Mouse (Mus musculus): ENCODE data around the gene Il15.

The Il15 gene

DNA sequence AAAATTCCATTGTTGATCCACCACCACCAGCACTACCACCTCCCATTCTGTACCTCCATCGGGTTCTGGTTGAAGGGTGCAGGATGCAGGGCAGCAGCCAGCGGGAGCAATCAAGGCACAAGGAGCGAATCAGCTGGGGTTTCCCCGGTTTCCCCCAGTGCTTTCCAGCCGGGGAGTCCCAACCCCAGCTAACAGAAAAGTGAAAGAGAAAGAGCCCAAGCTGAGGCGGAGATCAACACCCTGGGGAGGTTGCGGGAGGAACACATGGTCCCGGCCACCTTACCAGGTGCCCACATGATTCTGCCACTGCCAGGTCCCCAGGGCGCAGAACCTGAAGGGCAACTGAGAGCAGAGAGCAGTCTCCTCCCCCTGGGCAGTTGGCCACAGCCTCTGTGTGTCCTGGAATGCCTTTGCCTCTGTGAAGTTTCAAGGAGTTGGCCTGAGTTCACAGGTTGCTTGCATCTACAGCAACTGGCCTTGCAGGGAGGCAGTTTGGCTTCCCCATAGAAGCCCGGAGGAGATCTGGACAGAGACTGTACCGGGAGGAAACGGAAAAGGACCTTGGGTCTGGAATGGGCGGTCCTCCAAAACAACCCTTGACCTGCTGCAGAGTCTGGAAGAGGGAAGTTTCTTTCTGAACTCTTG, at the start of gene Il15:
Il15 (minus strand) TSS at position 537 of the 645 bp plus-strand sequence.
- DNase-seq, result peak; percentile 4

DNA sequence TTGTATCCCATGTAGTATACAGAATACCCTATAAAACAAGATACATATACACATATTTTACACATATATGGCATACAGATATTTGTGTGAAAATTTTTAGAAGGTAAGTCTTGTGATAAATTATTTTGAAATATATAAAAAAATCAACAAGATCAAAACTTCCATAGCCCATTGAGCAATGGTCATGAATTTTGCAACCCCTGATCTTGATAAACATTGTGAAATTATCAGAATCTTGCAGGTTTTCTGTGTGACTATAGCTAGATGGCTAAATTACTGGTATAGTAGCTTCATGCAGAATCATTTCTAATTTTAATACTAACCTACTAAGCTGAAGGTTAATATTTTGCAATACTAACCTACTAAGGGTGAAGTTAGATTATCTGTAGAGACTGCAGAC, 41.9 kb upstream of the Il15 start:
- DNase-seq, result no peak

DNA sequence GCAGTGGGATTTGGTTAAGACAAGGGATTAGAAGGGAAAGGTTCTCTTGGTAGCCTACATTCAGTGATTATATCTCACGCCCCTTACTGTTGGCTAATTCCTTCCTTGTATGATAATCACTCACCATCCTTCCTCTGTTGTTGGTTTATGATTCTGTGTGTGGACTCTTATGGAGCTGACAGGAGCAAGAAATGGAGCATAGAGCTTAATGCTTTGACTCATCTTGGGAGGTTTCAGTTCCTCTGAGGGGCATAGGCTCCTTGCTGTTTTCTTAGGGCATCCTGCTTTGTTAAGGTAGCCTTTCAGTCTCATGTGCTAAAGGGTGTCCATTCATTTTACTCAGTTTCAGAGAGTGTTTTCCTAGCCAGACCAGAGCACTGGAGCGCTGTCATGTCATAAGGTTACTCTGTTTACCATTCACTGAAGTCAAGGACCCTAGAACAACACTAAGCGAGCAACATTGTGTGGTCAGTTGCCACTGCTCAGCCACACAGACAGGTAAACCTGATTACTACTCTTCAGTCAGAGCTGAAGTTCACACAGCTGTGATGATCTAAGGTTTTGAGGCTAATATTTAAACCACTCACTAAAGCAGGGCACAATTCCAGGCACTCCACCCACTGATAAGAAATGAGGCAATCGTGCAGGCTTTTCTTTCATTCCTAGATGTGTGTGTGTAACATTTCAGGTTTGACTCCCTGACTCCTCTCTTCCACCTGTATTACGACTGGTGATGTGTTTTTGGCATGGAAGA, 13.7 kb upstream of the Il15 start:
- DNase-seq, result no peak

DNA sequence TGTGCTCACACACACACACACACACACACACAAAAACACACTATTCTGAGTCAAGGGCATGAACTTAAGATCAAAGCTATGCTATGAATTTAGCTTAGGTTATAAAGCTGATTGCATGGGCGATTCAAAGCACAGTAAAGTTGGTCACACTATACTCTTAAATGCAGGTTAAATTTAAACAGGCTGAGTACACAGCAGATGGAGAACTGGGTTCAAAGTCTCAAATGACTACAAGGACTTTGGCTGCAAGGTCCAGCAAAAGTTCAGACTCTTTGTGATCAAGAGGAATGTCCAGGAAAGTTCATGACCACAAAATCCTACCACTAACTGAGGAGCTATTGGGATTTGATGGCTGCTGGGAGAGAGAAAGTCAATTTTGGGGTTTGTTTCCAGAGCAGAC, 12.5 kb upstream of the Il15 start:
- no peak for DNase-seq

DNA sequence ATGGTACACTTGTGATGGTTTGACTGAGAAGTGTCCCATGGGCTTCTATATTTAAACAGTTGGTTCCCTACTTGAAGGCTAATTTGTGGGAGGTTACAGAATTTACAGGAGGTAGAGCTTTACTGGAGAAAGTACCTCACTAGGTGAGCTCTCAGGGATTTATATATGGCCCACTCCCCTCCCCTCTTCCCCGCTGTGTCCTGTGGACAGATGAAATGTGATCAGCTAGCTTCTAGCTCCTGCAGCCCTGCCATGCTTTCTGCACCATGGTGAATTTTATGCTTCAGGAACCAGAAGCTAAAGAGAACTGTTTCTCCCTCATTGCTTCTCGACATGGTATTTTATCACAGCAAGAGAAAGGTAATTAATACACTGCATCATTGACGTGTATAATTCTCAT, 7.1 kb upstream of the Il15 start:
- DNase-seq, result no peak

DNA sequence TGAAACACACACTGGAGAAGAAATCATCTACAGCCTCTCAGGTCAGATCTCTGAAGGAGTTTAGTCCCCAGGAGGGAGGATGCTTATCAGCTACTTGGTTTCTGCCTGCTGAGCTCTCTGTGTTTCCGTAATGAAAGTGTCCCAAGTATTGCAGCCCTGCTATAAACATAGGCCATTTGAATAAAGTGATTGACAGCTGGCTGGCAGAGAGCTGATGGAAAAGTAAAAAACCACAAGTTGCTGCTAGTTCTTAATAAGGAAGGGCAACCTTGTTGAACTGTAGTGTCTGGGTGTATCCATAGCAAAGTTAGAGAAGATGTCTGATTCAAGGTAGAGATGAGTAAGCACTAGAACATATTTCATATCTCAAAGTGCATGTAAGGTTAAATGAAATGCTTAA, 4.0 kb upstream of the Il15 start:
- DNase-seq, result no peak

DNA sequence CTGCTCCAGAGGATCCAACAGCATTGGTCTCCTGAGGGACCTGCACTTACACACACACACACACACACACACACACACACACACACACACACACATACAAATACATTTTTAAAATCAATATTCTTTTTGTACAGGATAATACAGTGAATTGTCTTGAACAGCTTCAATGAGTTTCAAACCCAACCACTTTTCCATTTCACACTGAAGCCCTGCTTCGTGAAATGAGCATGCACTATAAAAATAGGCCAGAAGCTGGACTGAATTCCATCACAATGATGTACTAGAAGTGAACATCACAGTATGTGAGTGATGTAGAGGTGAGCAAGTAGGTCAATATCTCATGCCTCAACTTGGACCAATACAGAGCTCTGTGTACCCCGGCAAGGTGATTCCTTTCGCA, 1.0 kb upstream of the Il15 start:
- no peak for DNase-seq

DNA sequence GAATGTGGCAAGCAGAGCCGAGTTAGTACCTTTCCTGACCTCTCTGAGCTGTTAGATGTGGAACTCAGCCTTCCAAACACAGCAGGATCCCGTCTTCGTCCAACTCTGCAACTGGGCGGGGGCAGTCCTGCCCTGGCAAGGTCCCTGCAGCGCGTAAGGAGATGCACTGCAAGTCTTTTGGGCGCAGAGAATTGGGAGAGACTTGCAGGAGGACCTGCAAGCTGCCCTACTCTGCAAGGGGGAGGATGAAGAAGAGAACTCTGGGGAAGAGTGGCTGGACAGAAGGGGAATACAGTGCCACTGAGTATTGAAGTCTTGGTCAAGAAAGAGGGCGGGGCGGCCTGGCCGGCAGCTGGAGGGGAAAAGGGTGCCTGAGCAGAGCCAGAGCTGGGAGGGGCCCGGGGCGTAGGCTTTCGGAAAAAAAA, 749 bp downstream of the Il15 start:
- DNase-seq, result peak; percentile 2 to 10

DNA sequence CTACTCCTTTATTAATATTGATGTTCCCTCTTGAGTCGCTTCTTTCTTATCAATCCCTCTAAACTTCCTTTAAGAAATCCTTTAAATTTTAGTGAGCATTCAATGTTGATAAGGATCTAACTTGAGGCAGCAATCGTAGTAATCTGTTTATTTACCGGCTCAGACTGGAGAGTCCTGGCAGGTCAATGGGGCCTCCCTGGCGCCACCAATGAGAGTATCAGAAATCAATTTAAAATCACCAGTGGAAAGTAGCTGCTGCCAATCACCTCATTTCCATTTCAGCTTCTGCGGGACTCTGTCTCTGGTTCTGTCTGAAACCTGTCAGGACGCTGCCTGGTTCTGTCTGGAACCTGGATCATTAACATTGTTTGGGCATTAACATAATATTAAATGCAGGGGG, 1.5 kb downstream of the Il15 start:
- DNase-seq, result no peak

DNA sequence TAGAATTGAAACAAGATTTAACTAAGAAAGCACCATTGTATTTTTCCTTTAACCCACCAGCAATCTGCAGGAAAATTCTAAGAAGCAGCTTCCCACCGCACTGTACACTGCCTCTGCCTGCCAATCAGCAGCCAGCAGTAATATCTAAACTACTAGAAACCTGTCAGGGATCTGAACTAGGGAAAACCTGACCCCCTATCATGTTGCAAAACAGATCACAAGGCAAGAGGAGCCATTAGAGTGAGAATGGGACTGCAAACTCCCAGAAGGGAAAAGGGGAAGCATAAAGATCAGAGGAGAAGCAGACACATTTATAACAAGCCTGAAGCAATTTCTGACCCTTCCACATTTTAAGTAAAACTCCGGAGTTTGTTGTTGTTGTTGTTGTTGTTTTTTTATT, 2.0 kb downstream of the Il15 start:
- no peak for DNase-seq

DNA sequence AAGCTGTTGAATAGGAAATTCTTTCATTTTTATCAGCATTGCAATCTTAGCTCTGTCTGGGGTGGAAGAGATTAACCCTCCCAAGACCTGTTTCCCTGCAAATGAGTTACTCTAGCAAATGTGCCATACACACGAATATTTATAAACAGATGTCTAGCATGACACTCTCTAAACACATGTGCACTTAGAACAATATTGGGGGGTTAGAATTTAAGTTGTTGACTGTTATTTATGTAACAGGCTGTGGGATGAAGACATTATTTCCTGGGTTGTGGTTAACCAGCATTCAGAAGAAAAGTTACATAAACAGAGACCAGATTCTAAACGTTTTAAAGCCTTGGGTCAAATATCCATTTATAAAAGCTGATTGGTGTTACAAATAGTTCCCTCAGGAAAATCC, 2.6 kb downstream of the Il15 start:
- DNase-seq, result no peak

DNA sequence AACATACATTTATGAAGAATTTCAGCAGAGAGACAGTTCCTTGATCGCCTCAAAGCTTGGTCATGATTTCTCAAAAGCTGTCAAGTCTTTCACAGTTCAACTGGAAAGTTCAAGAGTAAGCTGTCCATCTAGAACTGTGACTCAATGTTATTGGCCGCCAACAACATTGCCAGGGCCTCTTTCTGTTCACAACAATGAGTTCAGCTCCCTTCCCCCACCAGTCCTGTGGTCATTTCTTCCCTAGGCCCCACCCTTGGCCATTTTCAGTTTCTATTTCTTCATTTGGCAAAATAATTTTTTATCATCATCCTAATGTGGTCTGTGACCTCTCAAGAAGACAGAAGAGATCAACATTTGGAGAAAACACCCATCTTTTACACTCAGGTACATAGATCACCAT, 4.5 kb downstream of the Il15 start:
- no peak for DNase-seq

DNA sequence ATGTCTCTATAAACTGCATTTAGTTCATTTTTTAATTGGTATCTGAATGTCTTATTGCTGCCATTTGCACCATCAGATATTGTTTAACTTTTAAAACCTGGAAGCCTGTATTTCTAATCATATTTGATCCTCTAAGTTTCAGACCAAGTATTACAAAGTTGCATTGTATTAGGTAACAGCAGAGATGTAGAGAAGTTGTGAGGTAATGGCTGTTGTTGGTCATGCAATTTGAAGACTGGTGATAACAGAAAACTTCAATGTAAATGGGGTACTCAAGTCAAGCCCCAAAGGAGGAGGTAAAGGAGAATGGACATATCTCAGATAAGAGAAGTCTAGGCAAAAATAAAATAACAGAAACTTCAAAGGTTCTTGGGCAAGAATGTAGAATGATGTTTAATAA, 11.8 kb downstream of the Il15 start:
- no peak for DNase-seq

DNA sequence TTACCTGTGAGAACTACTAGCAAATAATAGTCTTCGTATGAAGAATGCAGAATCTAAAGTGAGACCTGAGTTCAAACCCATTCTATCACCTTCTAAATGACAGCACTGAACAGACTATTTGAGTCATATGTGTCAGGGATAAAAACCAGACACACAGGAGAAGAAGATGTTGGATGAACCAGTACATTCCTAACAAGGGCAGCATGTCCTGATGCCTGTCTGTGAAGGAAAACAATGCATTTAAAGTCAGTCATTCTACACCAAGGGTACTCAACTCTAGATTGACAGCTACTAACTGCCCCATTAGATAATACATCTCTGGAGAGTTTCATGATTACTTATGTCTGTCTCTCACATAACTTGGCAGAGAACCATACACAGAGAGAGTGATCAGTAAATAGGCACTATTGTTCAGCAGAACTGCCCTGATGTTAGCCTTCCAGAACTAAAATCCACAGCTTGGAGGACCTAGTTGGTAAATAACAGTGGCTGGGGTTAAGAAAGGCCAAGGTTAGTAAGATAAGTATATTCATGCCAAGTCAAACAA, 14.6 kb downstream of the Il15 start:
- DNase-seq, result no peak

DNA sequence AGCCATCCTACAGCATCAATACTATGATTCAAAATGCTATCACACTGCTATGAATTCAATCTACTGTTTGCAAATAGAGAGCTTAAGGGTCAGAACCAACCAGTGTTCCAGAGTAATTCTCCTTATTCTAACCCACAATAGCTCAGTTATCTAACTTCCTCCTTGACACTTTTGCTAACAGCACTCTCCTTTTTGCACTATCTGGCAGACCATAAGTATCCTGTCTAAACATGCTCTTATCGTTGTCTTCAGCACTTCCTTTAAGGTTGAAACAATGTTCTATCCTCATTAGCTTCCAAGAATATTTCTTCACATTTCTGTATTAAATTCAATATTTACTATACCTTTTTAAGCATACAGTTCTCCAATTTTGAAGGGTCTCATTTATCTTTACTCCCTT, 15.4 kb downstream of the Il15 start:
- DNase-seq, result no peak

DNA sequence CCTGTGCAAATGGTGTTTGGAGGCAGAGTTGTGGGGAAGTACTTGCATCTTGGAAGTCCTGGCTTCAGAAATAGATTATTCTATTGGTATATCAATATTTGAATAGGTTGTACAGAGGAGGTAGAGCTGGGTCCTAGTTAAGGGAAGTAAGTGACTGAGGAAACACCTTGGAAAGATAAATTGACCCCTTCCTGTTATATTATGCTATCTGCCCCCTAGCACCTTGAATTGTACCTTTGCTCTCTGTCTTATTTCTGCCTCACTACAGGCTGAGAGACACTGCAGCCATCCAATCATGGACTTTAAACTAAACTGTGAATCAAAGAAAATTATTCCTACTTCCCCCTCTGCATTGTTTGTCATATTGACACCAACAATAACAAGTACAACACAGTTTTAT, 17.2 kb downstream of the Il15 start:
- DNase-seq, result no peak

DNA sequence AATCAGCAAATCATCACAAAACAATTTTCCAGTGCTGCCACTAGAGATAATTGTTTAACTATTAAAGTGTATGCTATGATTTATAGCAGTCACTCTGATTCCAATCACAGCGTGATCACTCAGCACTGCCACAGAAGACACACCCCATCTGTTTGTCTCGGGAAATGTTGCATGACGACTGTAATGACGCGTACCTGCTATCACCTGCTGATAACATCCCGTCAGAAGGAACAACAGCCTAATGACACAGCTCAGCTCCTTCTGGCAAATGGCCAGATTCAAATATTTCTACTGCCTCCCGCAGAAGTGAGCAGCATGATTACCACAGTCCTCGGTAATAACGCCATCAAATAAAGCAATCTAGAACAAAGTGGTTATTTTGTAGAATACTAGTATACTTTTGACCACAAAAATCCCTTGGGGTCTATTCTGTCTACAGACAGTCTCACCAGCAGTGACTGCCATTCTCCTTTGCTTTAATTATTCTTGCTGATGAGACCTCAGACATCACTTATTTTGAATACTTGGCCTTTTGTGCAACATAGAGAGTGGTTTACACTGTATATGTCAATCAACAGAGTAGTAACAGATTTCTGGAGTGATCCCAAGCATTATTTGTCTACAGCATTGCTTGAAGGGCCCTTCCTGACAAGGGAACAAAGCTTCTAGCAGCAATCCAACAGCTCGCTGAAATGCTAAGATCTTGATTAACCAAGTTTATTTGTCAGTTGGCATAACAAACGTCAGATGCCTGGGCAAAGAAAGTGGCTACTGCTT, 18.4 kb downstream of the Il15 start:
- DNase-seq, result no peak

DNA sequence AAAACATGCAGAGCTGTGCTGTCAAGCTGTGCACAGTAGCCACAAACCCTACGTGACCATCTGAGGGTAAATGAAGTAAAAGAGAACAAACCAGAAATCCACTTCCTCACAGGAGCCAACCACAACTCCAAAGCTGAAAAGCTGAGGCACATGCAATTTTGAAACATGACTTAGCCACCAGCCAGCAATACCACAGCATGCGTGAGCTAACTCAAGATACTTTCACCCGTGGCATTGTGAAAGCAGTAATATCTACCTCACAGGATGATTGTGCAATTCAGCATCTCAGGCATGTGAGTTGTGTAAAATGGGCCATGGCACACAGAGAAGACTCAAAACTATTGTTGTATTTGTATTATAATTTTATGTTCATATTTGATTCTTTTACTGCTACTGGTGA, 19.7 kb downstream of the Il15 start:
- no peak for DNase-seq

DNA sequence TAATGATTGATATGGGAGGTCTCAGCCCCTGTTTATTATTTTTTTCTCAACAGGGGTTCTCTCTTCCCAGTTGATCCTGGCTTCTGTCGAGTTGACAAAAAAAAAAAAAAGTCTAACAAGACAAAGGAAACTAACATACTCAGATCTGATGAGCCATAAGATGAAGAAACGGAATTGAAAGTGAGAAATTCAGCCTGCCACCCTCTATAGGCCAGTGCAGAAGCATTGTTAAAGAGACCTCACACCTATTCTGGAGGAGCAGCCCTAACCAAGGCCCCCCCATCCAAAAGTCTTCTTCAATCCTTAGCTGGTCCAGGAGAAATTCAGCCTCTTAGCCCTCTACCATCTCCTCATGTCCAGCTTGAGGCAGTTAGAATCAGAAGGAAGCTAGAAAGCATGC, 20.7 kb downstream of the Il15 start:
- no peak for DNase-seq

DNA sequence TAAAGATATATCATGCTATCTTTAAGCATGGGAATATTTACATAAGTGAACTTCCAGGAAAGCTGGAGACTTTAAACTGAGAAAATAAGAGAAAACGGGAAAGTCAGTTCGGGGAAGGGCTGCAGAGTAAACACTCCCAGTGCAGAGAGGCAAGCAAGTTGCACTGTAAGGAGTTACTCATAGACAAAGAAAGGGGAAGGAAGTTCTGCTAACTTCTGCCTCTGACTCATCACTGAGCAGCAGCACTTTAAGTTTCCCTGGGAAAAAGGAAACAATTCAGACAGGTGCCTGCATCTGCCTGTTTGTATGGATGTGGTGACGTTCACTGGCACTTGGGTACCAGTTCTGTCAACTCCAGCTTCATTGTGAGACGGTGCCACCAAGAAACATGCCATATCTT, 28.6 kb downstream of the Il15 start:
- no peak for DNase-seq

DNA sequence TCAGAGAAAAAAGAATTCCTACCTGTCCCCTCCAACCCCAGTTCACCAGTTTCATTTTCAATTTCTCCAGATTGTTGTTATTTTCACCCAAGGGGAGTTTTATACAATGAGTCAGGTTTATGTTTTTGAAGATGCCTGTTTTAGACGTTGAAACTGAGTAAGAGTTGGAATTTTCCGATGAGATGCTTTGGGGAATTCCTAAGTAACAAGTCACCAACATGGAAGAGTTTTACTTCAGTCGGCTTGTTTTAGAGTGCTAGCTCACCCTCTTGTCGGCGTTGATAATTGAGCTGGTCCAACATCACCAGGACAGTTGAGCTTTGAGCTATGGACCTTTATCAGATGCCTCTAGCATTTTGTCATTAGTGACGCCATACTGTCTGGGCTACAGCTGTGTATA, 30.2 kb downstream of the Il15 start:
- DNase-seq, result no peak

DNA sequence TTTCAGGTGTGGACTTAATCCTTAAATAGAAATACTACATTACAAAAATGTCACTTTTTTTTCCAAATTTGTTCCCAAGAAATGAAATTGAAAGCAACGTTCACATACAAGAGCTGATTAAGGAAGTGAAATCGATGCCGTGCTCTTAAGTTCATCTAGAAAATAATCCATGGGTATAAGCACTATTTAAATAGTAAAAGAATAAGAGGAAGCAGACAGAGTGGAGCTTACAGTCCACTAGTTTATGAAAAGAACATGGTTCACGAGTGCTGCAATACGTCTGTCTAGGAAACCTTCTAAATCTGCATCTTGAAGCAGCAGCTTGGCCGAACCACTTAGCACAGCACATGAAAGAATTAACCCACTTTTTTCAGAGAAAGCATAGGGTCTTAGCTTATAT, 32.4 kb downstream of the Il15 start:
- DNase-seq, result no peak

DNA sequence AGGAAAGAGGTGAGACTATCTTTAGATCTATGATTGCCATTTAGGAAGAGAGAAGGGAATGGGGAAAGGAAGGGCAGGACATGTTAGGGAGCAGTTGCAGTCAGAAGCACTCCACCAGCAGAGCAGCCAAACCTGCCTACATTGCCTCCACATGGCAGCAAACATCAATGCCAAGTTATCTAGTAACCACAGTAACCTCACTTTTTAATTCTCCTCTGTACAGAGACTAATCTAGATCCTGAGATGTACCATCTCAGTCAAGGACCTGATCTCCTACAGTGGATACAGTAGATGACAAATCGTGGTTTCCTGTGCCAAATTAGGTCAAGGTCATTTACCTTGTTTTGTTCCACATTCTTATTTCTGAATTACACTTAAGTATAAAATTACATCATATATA, 42.0 kb downstream of the Il15 start:
- DNase-seq, result no peak

DNA sequence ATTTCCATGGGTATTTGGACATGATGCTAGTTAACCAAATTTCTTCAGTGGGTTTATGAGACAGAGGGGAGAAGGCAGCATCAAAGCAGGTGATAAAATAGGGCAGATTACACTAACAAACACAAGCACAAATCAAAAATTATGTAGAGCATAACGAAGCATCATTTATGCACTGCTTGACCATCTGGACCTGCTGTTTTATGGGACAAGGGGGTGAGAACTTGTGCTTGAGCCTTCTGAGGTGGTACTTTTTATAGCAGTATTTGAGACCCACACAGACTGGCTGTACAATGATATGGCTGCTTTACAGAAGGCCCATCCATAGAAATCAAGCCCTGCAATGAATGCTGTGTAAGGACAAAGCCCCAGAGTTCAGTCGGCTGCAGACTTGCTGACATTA, 46.9 kb downstream of the Il15 start:
- DNase-seq, result peak; percentile 11 to 19
